Mouse (Mus musculus): Measurements from ENCODE around the gene Pkd1.

Gene Pkd1

GRCm38 (mm10) chr17:24565792-24566191 lies 16.2 kb downstream of the Pkd1 start:
- DNase-seq (ENCODE audit: inconsistent ontology term), result no peak

- DNase-seq (ENCODE audit: inconsistent ontology term), result peak; percentile 41
Measured at GRCm38 (mm10) chr17:24567034-24567779, 17.6 kb downstream of the Pkd1 start.

- no peak for DNase-seq (ENCODE audit: inconsistent ontology term)
Measured at GRCm38 (mm10) chr17:24569837-24570236, 20.2 kb downstream of the Pkd1 start.

GRCm38 (mm10) chr17:24572651-24573245 lies 23.1 kb downstream of the Pkd1 start:
- no peak for DNase-seq (ENCODE audit: inconsistent ontology term)

- no peak for DNase-seq (ENCODE audit: inconsistent ontology term)
Measured at GRCm38 (mm10) chr17:24573811-24574210, 24.2 kb downstream of the Pkd1 start.

- no peak for DNase-seq (ENCODE audit: inconsistent ontology term)
Measured at GRCm38 (mm10) chr17:24579532-24579931, 29.9 kb downstream of the Pkd1 start.

GRCm38 (mm10) chr17:24580287-24580686 lies 30.7 kb downstream of the Pkd1 start:
- peak; percentile 25 for DNase-seq (ENCODE audit: inconsistent ontology term)

GRCm38 (mm10) chr17:24583599-24584460 lies 34.2 kb downstream of the Pkd1 start:
- peak; percentile 9 for DNase-seq (ENCODE audit: inconsistent ontology term)

- no peak for DNase-seq (ENCODE audit: inconsistent ontology term)
Measured at GRCm38 (mm10) chr17:24584520-24584919, 34.9 kb downstream of the Pkd1 start.

GRCm38 (mm10) chr17:24586532-24586931 lies 36.9 kb downstream of the Pkd1 start:
- no peak for DNase-seq (ENCODE audit: inconsistent ontology term)

- DNase-seq (ENCODE audit: inconsistent ontology term), result no peak
Measured at GRCm38 (mm10) chr17:24590943-24591342, 41.3 kb downstream of the Pkd1 start.

GRCm38 (mm10) chr17:24591695-24592094 lies 42.1 kb downstream of the Pkd1 start:
- no peak for DNase-seq (ENCODE audit: inconsistent ontology term)

GRCm38 (mm10) chr17:24593248-24593647 lies 43.6 kb downstream of the Pkd1 start:
- no peak for DNase-seq (ENCODE audit: inconsistent ontology term)

- DNase-seq (ENCODE audit: inconsistent ontology term), result no peak
Measured at GRCm38 (mm10) chr17:24593992-24594890, 44.6 kb downstream of the Pkd1 start.

- DNase-seq (ENCODE audit: inconsistent ontology term), result peak; percentile 28
Measured at GRCm38 (mm10) chr17:24595126-24596072, 45.8 kb downstream of the Pkd1 start.

GRCm38 (mm10) chr17:24596073-24596466 lies 46.4 kb downstream of the Pkd1 start:
- no peak for DNase-seq (ENCODE audit: inconsistent ontology term)

- no peak for DNase-seq (ENCODE audit: inconsistent ontology term)
Measured at GRCm38 (mm10) chr17:24596471-24597183, 47.0 kb downstream of the Pkd1 start.

- DNase-seq (ENCODE audit: inconsistent ontology term), result no peak
Measured at GRCm38 (mm10) chr17:24597989-24598388, 48.4 kb downstream of the Pkd1 start.

GRCm38 (mm10) chr17:24600502-24600901 lies 50.9 kb downstream of the Pkd1 start:
- DNase-seq (ENCODE audit: inconsistent ontology term), result no peak

- no peak for DNase-seq (ENCODE audit: inconsistent ontology term)
Measured at GRCm38 (mm10) chr17:24603961-24604360, 54.3 kb downstream of the Pkd1 start.

All from Muller cell, postnatal 12 days (primary cell).